Mouse (Mus musculus): ENCODE data around the gene Nup205. TPM values are rescaled to one million over a fixed set of nuclear protein-coding genes. Genes with fewer than 3 reads are reported as not detected.
A peak's percentile ranks its signal among the peaks of the same experiment; 100 is the strongest.

Nup205 gene
- polyA plus RNA-seq, 1 experiment = 52.4 TPM

GRCm38 (mm10) chr6:35265580-35266278 is 88.5 kb downstream of the Nup205 start:
- DNase-seq (ENCODE audit: low read depth) = no peak
- TF ChIP-seq POLR2A (IDR thresholded peaks at IDR 0.05; ENCODE audit: borderline replicate concordance, extremely low read depth, insufficient read depth, insufficient read length, poor library complexity, severe bottlenecking) (no peak), CTCF (IDR thresholded peaks at IDR 0.05; ENCODE audit: borderline replicate concordance, extremely low read depth, insufficient read depth, insufficient read length) (no peak)

GRCm38 (mm10) chr6:35268711-35269110 is 91.5 kb downstream of the Nup205 start:
- TF ChIP-seq POLR2A (IDR thresholded peaks at IDR 0.05; ENCODE audit: borderline replicate concordance, extremely low read depth, insufficient read depth, insufficient read length, poor library complexity, severe bottlenecking) (no peak), CTCF (IDR thresholded peaks at IDR 0.05; ENCODE audit: borderline replicate concordance, extremely low read depth, insufficient read depth, insufficient read length) (no peak)
- no peak for DNase-seq (ENCODE audit: low read depth)

- TF ChIP-seq CTCF (IDR thresholded peaks at IDR 0.05; ENCODE audit: borderline replicate concordance, extremely low read depth, insufficient read depth, insufficient read length) (no peak), POLR2A (IDR thresholded peaks at IDR 0.05; ENCODE audit: borderline replicate concordance, extremely low read depth, insufficient read depth, insufficient read length, poor library complexity, severe bottlenecking) (no peak)
- no peak for DNase-seq (ENCODE audit: low read depth)
These were observed 92.4 kb downstream of the Nup205 start for GRCm38 (mm10) chr6:35269643-35270042.

GRCm38 (mm10) chr6:35271094-35271855 is 94.1 kb downstream of the Nup205 start:
- peak; percentile 49 for DNase-seq (ENCODE audit: low read depth)
- TF ChIP-seq POLR2A (IDR thresholded peaks at IDR 0.05; ENCODE audit: borderline replicate concordance, extremely low read depth, insufficient read depth, insufficient read length, poor library complexity, severe bottlenecking) = no peak
- no peak for TF ChIP-seq CTCF (IDR thresholded peaks at IDR 0.05; ENCODE audit: borderline replicate concordance, extremely low read depth, insufficient read depth, insufficient read length)

GRCm38 (mm10) chr6:35271868-35272765 is 94.9 kb downstream of the Nup205 start:
- DNase-seq (ENCODE audit: low read depth) = no peak
- TF ChIP-seq POLR2A (IDR thresholded peaks at IDR 0.05; ENCODE audit: borderline replicate concordance, extremely low read depth, insufficient read depth, insufficient read length, poor library complexity, severe bottlenecking) (no peak), CTCF (IDR thresholded peaks at IDR 0.05; ENCODE audit: borderline replicate concordance, extremely low read depth, insufficient read depth, insufficient read length) (no peak)

GRCm38 (mm10) chr6:35273391-35274082 is 96.3 kb downstream of the Nup205 start:
- TF ChIP-seq POLR2A (IDR thresholded peaks at IDR 0.05; ENCODE audit: borderline replicate concordance, extremely low read depth, insufficient read depth, insufficient read length, poor library complexity, severe bottlenecking) = no peak
- TF ChIP-seq CTCF (IDR thresholded peaks at IDR 0.05; ENCODE audit: borderline replicate concordance, extremely low read depth, insufficient read depth, insufficient read length) = no peak
- no peak for DNase-seq (ENCODE audit: low read depth)

GRCm38 (mm10) chr6:35277903-35278587 is 100.8 kb downstream of the Nup205 start:
- no peak for DNase-seq (ENCODE audit: low read depth)
- TF ChIP-seq CTCF (IDR thresholded peaks at IDR 0.05; ENCODE audit: borderline replicate concordance, extremely low read depth, insufficient read depth, insufficient read length) (no peak), POLR2A (IDR thresholded peaks at IDR 0.05; ENCODE audit: borderline replicate concordance, extremely low read depth, insufficient read depth, insufficient read length, poor library complexity, severe bottlenecking) (no peak)

- TF ChIP-seq POLR2A (IDR thresholded peaks at IDR 0.05; ENCODE audit: borderline replicate concordance, extremely low read depth, insufficient read depth, insufficient read length, poor library complexity, severe bottlenecking) = no peak
- TF ChIP-seq CTCF (IDR thresholded peaks at IDR 0.05; ENCODE audit: borderline replicate concordance, extremely low read depth, insufficient read depth, insufficient read length) = no peak
- no peak for DNase-seq (ENCODE audit: low read depth)
These were observed 102.1 kb downstream of the Nup205 start for GRCm38 (mm10) chr6:35279306-35279705.

GRCm38 (mm10) chr6:35288114-35288761 is 111.0 kb downstream of the Nup205 start:
- TF ChIP-seq POLR2A (IDR thresholded peaks at IDR 0.05; ENCODE audit: borderline replicate concordance, extremely low read depth, insufficient read depth, insufficient read length, poor library complexity, severe bottlenecking) (no peak), CTCF (IDR thresholded peaks at IDR 0.05; ENCODE audit: borderline replicate concordance, extremely low read depth, insufficient read depth, insufficient read length) (no peak)
- peak; percentile 64 for DNase-seq (ENCODE audit: low read depth)

- TF ChIP-seq POLR2A (IDR thresholded peaks at IDR 0.05; ENCODE audit: borderline replicate concordance, extremely low read depth, insufficient read depth, insufficient read length, poor library complexity, severe bottlenecking) = no peak
- TF ChIP-seq CTCF (IDR thresholded peaks at IDR 0.05; ENCODE audit: borderline replicate concordance, extremely low read depth, insufficient read depth, insufficient read length) = no peak
- peak; percentile 71 for DNase-seq (ENCODE audit: low read depth)
These were observed 111.7 kb downstream of the Nup205 start for GRCm38 (mm10) chr6:35288920-35289319.

All from brain, embryonic 14.5 days (tissue).